Mouse (Mus musculus): ENCODE results near the gene Ptprn2.

The Ptprn2 gene

DNA sequence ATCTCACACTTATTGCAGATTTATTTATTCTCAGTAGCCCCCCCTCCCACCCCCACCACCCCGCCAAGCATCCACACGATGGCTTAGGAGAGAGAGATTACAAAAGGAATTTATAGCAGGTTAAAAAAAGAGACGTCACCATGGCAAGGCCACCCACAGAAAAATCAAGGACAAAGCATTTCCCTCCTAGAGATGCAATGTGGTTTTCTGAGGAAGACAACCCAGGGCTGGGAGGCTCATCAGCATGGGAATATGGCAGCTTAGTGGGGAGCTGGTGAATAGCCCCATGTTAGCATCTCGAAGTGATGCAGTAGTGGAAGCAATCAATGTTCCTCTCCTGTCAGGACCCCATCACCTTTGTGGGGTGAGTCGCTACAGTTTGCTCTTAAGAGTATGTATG lies 649.7 kb downstream of the Ptprn2 start:
- DNase-seq (ENCODE audit: low spot score): no peak

DNA sequence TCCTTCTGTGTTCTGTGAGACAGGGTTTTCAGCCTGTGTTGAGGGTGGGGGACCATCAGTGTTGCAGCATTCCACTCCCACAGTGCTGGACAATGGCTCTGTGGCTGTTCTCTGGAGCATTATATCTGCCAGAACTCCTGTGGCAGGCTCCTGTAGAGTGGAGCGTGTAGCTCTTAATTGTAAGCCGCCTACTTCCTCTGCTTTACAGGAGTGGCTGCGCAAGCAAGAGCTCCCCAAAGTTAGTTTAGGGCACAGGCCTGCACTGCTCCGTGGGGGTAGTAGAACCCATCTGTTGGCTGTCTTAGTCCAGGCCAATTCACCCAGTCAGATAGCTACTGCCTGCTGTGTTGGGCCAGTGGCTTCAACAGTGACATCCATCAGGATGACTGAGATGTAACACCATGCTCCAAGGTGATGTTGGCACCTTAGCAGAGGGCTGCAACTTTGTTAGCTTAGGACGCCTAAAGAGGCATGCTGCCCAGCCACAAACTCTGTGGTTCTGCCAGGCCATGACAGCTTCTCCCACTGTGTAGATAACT lies 651.0 kb downstream of the Ptprn2 start:
- no peak for DNase-seq (ENCODE audit: low spot score)

DNA sequence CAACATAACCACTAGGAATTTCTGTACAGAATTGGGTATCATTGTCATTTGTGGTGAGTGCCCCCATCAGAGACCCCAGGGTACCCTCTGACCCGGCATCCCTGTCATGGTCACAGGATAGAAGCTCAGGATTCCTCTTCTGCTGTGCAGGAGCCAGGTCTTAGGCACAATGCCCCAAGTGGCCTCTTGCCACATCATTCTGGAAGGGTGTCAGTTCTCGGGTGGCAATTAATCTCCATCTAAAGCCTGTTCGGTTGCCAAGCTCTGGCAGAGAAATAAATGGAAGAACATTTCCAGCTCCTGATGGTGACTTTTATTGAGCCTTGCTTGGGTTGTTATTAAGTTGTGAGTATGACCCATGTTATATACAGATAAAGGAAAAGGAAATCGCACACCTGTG lies 655.4 kb downstream of the Ptprn2 start:
- no peak for DNase-seq (ENCODE audit: low spot score)

- DNase-seq (ENCODE audit: low spot score): no peak
Measured at GRCm38 (mm10) chr12:117141394-117141793, 655.9 kb downstream of the Ptprn2 start.

GRCm38 (mm10) chr12:117149176-117149575 lies 663.7 kb downstream of the Ptprn2 start:
- no peak for DNase-seq (ENCODE audit: low spot score)

GRCm38 (mm10) chr12:117150611-117151395 lies 665.3 kb downstream of the Ptprn2 start:
- no peak for DNase-seq (ENCODE audit: low spot score)

GRCm38 (mm10) chr12:117151611-117152010 lies 666.1 kb downstream of the Ptprn2 start:
- DNase-seq (ENCODE audit: low spot score): no peak

GRCm38 (mm10) chr12:117152366-117153165 lies 667.0 kb downstream of the Ptprn2 start:
- no peak for DNase-seq (ENCODE audit: low spot score)

DNA sequence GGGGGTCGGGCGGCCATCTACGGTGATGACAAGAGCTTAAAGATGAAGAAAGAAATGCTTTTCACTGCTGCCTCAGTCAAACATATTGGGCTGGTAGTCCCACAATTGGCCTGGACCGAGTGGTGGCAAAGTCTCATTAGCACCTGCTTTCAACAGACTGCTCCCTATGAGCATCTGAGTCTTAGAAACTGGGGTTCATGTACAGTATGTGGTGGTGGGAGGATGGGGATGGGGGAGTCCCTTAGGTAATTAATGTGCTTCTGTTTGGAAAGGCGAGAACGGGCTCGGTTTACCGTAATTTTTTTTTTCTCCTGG lies 667.6 kb downstream of the Ptprn2 start:
- no peak for DNase-seq (ENCODE audit: low spot score)

DNA sequence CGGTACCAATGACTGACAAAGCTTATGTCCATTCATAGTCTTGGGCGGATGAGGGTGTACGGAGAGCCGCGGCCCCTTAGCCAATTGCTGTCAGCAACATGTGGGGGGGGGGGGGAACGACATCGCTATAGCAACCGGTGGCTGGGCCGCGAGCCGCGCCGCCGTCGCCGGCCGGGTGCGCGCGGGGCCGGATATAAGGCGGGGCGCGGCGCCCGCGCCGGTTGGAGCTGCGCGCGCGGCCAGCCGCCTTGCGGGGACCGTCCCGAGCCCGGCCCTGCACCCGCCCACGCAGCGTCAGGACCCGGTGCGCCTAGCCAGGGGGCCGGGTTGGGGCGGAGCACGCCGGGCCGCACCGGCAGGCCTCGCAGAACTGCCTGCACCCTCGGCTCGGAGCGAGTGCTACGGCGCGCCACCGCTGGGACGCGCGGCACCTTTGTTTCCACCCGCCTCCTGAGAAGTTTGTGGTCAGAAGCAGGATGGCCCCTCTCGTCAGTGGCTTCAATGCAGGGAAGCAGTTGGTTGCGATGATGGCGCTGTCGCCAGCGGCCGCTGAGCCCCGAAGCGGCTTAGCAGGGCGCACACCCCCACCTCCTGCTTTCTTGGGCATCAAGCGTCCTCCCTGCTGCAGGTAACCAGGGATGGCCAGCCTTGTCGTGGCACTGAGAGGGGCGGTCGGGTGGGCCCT lies 668.3 kb downstream of the Ptprn2 start:
- no peak for DNase-seq (ENCODE audit: low spot score)

- DNase-seq (ENCODE audit: low spot score): no peak
Measured at GRCm38 (mm10) chr12:117154356-117155243, 669.1 kb downstream of the Ptprn2 start.

DNA sequence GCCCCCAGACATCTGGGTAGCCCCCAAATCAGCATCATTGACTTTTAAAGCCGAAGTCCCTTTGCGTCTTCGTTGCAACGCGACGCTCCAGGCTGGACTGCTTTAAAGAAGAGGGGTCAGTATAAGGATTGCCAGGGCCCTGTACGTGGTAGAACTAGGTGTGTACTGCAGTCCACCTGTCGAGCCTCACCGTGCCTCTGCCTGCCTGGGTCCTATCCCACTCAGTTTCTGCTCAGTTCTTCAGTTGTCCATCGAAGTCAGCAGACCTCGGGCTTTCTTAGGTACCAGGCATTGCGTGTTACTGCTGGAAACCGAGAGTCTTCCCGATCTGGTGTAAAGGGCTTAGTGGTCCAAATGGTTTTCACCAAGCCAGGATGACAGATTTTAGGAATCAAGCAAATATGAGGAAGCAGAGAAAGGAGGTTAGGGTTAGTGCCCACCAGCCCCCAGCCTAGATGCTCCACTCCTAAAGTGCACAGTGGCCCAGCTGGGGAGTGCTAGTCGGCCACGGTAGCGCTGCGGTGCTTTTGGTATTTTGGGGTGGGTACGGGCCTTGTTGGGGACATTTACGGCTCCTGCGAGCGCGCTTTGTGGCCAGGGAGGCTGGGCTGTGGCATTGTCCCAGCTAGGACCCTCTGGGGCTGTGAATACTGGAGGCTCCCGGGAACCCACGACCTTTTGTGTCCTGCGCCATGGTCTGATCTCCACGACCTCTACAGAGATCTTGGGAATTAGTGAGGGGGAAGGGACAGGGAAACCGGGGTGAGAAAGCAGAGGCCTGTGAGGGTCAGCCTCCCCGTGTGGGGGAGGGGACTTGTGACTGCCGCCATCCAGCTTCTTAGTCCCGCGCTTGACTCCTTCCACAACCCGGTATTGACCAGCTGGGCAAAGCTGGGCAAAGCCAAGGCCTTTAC lies 670.0 kb downstream of the Ptprn2 start:
- DNase-seq (ENCODE audit: low spot score): no peak

- no peak for DNase-seq (ENCODE audit: low spot score)
Measured at GRCm38 (mm10) chr12:117156256-117156655, 670.7 kb downstream of the Ptprn2 start.

DNA sequence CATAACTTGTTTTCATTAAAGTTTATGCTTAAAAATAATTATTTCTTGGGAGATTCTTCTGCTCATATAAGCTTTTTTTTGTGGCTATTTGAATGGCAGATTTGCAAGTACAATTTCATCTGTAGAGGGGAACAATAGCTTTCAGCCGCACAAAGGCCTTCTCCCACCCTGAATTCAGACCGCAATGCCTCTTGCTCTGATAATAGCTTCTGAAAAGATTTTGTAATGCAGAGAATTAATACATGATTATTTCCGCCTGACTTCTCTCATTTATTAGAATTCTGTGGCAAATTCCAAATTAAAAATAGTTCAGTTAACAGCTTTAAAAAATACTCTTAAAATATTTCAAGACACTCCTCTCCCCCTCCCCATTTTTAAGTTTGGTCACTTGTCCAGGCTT lies 671.3 kb downstream of the Ptprn2 start:
- DNase-seq (ENCODE audit: low spot score): no peak

DNA sequence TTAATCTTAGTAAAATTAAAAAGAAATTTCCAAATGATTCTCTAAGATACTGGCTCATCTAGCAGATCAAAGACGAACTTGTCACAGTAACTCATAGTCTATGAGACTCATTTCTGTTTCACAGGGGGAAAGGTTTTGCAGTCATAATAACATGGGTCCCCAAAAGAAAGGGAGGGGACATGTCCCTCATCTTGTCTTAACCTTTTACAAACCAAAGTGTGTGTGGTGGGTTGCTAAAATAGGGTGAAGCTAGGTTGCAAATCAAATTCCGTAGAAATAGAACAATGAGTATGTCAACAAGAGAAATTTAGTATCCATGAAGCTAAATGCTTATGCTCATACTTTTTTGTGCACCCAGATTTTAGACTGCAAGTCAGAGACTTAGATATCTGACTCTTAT lies 671.7 kb downstream of the Ptprn2 start:
- no peak for DNase-seq (ENCODE audit: low spot score)

- DNase-seq (ENCODE audit: low spot score): no peak
Measured at GRCm38 (mm10) chr12:117157660-117158386, 672.3 kb downstream of the Ptprn2 start.

DNA sequence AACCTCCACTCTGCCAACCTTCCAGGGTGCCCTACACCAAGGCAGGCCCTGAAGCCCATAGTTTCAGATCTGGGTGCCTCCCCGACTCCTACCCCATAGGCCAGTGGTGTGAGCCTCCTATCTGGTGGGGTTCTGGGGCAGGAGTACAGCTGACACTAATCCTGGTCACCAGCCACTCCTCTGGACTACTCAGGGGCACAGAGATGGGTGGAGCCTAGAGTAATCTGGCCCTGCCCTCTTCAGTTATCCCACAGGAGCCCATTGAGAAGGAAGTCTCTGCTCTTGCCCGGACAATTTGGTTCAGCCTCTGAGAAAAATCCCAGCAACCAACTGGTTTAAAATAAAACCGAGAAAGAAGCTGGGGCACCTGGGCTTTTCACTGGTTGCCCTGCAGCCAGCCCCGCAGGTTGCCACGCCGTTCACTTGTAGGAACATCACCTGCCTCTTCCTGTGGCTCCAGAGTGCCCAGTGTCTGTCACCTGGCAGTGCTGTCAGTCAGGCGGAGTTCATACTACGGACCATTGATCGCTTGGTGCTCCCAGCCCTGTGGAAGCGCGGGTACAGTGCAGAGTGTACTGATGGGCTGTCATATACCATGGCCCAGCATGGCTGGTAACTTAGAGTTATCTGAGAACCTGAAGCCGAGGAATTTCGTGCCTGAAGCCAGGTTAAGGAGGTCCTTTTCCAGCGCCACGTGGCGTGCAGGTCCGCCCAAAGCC lies 673.6 kb downstream of the Ptprn2 start:
- no peak for DNase-seq (ENCODE audit: low spot score)

- no peak for DNase-seq (ENCODE audit: low spot score)
Measured at GRCm38 (mm10) chr12:117159669-117160210, 674.2 kb downstream of the Ptprn2 start.

Measured in left cerebral cortex, adult 11 months (tissue).